Mouse (Mus musculus) G1E (cell line): ENCODE results near the gene Kcnk2.

Experiments used
- CTCF ChIP-seq: IDR thresholded peaks from 2 replicates; pipeline ENCODE4 v1.5.1; 2012; ENCODE audit warnings: low read depth, low read length, inconsistent platforms, mixed read lengths
- GATA1 ChIP-seq: IDR thresholded peaks from 2 replicates; pipeline ENCODE4 v1.6.1; 2012; ENCODE audit warnings: borderline replicate concordance, low read length, inconsistent platforms, mixed read lengths
- POLR2AphosphoS5 ChIP-seq: IDR thresholded peaks from 2 replicates; pipeline ENCODE4 v1.6.1; 2012; ENCODE audit warnings: low read depth, low read length, inconsistent platforms; ENCODE audit not compliant: insufficient replicate concordance

GRCm38 (mm10) chr1:189431479-189431878, 29.4 kb upstream of the Kcnk2 start:
- TF ChIP-seq CTCF: no peak
- no peak for TF ChIP-seq GATA1
- TF ChIP-seq POLR2AphosphoS5: no peak
